Comparison of ENCODE assay signal across 9 mouse cellular contexts in genomic region chr11:107417041-107417583, GRCm38 (mm10). TPM values are rescaled to one million over a fixed set of nuclear protein-coding genes. Genes with fewer than 3 reads are reported as not detected.
DNase-seq lines count a peak whose midpoint lies in the region; ATAC-seq and TF ChIP-seq lines count a peak whose summit lies in the region.
"Had no signal": no experiment of that assay in that cellular context is flagged by ENCODE, and none has a peak within 500 bp of the region (broad histone marks: within the 10 kb centered on the region; RNA-seq: fewer than 3 reads in every experiment).

No protein-coding gene starts in this region.

- H3K36me3 ChIP-seq in embryonic facial prominence, embryonic 12.5 days = no peaks in the 10 kb centered on the region
- no peaks in the 10 kb centered on the region for H3K36me3 ChIP-seq in stomach, embryonic 16.5 days (ENCODE audit: control insufficient read depth, insufficient read depth, low read length)

- no peaks in the 10 kb centered on the region for H3K9me3 ChIP-seq in embryonic facial prominence, embryonic 12.5 days
- no peaks in the 10 kb centered on the region for H3K9me3 ChIP-seq in stomach, embryonic 16.5 days (replicated peaks; ENCODE audit: control insufficient read depth, low read length)

- peaks cover 2% of the 10 kb centered on the region for H3K4me1 ChIP-seq in cerebellum, adult 2 months (ENCODE audit: control insufficient read depth, insufficient read depth, low read length)
- peaks cover 45% of the 10 kb centered on the region for H3K4me1 ChIP-seq in embryonic facial prominence, embryonic 12.5 days
- H3K4me1 ChIP-seq in stomach, embryonic 16.5 days (ENCODE audit: control insufficient read depth, insufficient read depth, low read length) = peaks cover 21% of the 10 kb centered on the region

- no peak for DNase-seq in cerebellum, adult 2 months
- no peak for DNase-seq in cerebellum, adult 18-20 months
- peak; percentile 37 for DNase-seq in heart, postnatal 25 days (ENCODE audit: low spot score)
- peak; percentile 24 to 63 for DNase-seq in kidney, postnatal 4 days
- no peak for DNase-seq in cerebellum, adult 11-12 months

- no peak overlapping the region for H3K4me3 ChIP-seq in cerebellum, adult 2 months (replicated peaks; ENCODE audit: insufficient read depth, low read depth, low read length)
- no peak overlapping the region for H3K4me3 ChIP-seq in embryonic facial prominence, embryonic 12.5 days
- no peak overlapping the region for H3K4me3 ChIP-seq in stomach, embryonic 16.5 days (replicated peaks; ENCODE audit: low read length)

- 0 out of 2 replicates have a peak overlapping the region, but pooled peaks have one; percentile 7 for H3K27ac ChIP-seq in cerebellum, adult 2 months (ENCODE audit: insufficient read depth, low read length)
- H3K27ac ChIP-seq in embryonic facial prominence, embryonic 12.5 days = peak overlapping the region; percentile 77
- peak overlapping the region; percentile 81 for H3K27ac ChIP-seq in stomach, embryonic 16.5 days (ENCODE audit: low read length)

- ATAC-seq in embryonic facial prominence, embryonic 12.5 days (ENCODE audit: insufficient number of reproducible peaks, insufficient read depth, low FRiP score, low TSS enrichment) = no peak
- peak; percentile 84 for ATAC-seq in megakaryocyte-erythroid progenitor cell, adult 5-6 weeks (replicated peaks; ENCODE audit: low FRiP score, low TSS enrichment, poor library complexity, severe bottlenecking)
- ATAC-seq in stomach, embryonic 16.5 days (ENCODE audit: insufficient read depth, low FRiP score) = peak; percentile 71

- TF ChIP-seq CTCF in cerebellum, adult 2 months (IDR thresholded peaks at IDR 0.05; ENCODE audit: borderline replicate concordance, insufficient read depth, low read depth, low read length) = no peak

- H3K4me2 ChIP-seq in embryonic facial prominence, embryonic 12.5 days (replicated peaks) = no peak overlapping the region; the same call in 1 of the 2 replicates
- H3K4me2 ChIP-seq in stomach, embryonic 16.5 days (ENCODE audit: low read depth, low read length) = peak overlapping the region; percentile 33

- no peak overlapping the region for H3K9ac ChIP-seq in embryonic facial prominence, embryonic 12.5 days
- H3K9ac ChIP-seq in stomach, embryonic 16.5 days (ENCODE audit: low read length) = no peak overlapping the region

- no peak for TF ChIP-seq POLR2A in cerebellum, adult 2 months (IDR thresholded peaks at IDR 0.05; ENCODE audit: borderline replicate concordance, insufficient read depth, low read length)

- WGBS in cerebellum, adult 2 months = 47% methylated on average over 14 of the region's 14 CpGs
- 36% methylated on average over 14 of the region's 14 CpGs for WGBS in embryonic facial prominence, embryonic 12.5 days
- 44% methylated on average over 14 of the region's 14 CpGs for WGBS in stomach, embryonic 16.5 days

- intact Hi-C loops in heart, postnatal 25 days (cut with DNase I) = no loop called here

- no peaks in the 10 kb centered on the region for H3K27me3 ChIP-seq in cerebellum, adult 2 months (ENCODE audit: control insufficient read depth, insufficient read depth, low read length)
- H3K27me3 ChIP-seq in embryonic facial prominence, embryonic 12.5 days = no peaks in the 10 kb centered on the region
- no peaks in the 10 kb centered on the region for H3K27me3 ChIP-seq in stomach, embryonic 16.5 days (ENCODE audit: control insufficient read depth, insufficient read depth, low read length)
- H3K27me3 ChIP-seq: CH12.LX had no signal

RNA-seq across cellular contexts. Expression of gene Pitpnc1, which starts 53.4 kb away (rescaled TPM):
- polyA plus RNA-seq in cerebellum, adult 2 months (2012; rRNA removed) = 26.7 and 30.0 TPM in 2 replicates
- 36.3 and 41.6 TPM in 2 replicates for polyA plus RNA-seq in embryonic facial prominence, embryonic 12.5 days (2016; fragmentation: Nextera tagmentation; extraction: Ambion mirVana)
- 10 to 100 TPM; 65.1 to 72.6 TPM for total RNA-seq in heart, postnatal 25 days (2021)
- 35.0 and 44.4 TPM in 2 replicates for total RNA-seq in megakaryocyte-erythroid progenitor cell, adult 5-6 weeks (2014; fragmentation: Nextera tagmentation)
- 28.6 and 33.9 TPM in 2 replicates for total RNA-seq in megakaryocyte-erythroid progenitor cell, adult 5-6 weeks (2017)
- polyA plus RNA-seq in stomach, embryonic 16.5 days (2015; fragmentation: Nextera tagmentation; extraction: Ambion mirVana) = 10.4 and 13.9 TPM in 2 replicates

Comparison
In these comparisons a context has a peak if more than half of its experiments do, and no peak if none do; other contexts are left out.
1. DNase-seq: peak in heart, postnatal 25 days (single experiment) and kidney, postnatal 4 days (2 of 2); none in cerebellum, adult 2 months (0 of 2), cerebellum, adult 18-20 months (0 of 2) and cerebellum, adult 11-12 months (single experiment).
2. H3K27ac ChIP-seq: peak in every context shown above with its lines; median percentile 81 in stomach, embryonic 16.5 days; 77 in embryonic facial prominence, embryonic 12.5 days; 7 in cerebellum, adult 2 months.